Mouse (Mus musculus): ENCODE measurements at regions not wholly inside any gene's neighbourhood (a gene's known extent, or its start where the extent isn't known, plus 50 kb on each side); places are given as distances from the start of the nearest gene placed in this dataset.

GRCm38 (mm10) chr4:148723208-148723607, 80.1 kb downstream of the Gm572 start:
- no peak for ATAC-seq

- ATAC-seq, result no peak
These were observed 80.1 kb upstream of the Casz1 start for GRCm38 (mm10) chr4:148723934-148724719.

- ATAC-seq, result no peak
These were observed 75.4 kb upstream of the Casz1 start for GRCm38 (mm10) chr4:148728800-148729199.

GRCm38 (mm10) chr4:148731586-148731985, 72.6 kb upstream of the Casz1 start:
- no peak for ATAC-seq

GRCm38 (mm10) chr4:148734061-148734460, 70.2 kb upstream of the Casz1 start:
- ATAC-seq, result no peak

- ATAC-seq, result no peak
These were observed 69.7 kb upstream of the Casz1 start for GRCm38 (mm10) chr4:148734547-148734946.

- ATAC-seq, result no peak
These were observed 65.4 kb upstream of the Casz1 start for GRCm38 (mm10) chr4:148738601-148739530.

- ATAC-seq, result peak; percentile 57
These were observed 61.4 kb upstream of the Casz1 start for GRCm38 (mm10) chr4:148742549-148743413.

GRCm38 (mm10) chr4:148743414-148743844, 60.8 kb upstream of the Casz1 start:
- no peak for ATAC-seq

- no peak for ATAC-seq
These were observed 60.2 kb upstream of the Casz1 start for GRCm38 (mm10) chr4:148744053-148744452.

GRCm38 (mm10) chr4:148746460-148747314, 57.5 kb upstream of the Casz1 start:
- no peak for ATAC-seq

GRCm38 (mm10) chr4:148747315-148747644, 56.9 kb upstream of the Casz1 start:
- no peak for ATAC-seq

GRCm38 (mm10) chr4:148750030-148750429, 54.2 kb upstream of the Casz1 start:
- no peak for ATAC-seq

GRCm38 (mm10) chr4:148751591-148751990, 52.6 kb upstream of the Casz1 start:
- no peak for ATAC-seq

GRCm38 (mm10) chr4:148752360-148753093, 51.7 kb upstream of the Casz1 start:
- no peak for ATAC-seq

- ATAC-seq, result no peak
These were observed 51.0 kb upstream of the Casz1 start for GRCm38 (mm10) chr4:148753143-148753798.

GRCm38 (mm10) chr4:148753849-148754248, 50.4 kb upstream of the Casz1 start:
- ATAC-seq, result no peak
